Mouse (Mus musculus) testis, adult 2 months (tissue): Measurements from ENCODE around the gene Tifa. TPM values are rescaled to one million over a fixed set of nuclear protein-coding genes. Genes with fewer than 3 reads are reported as not detected.
"Not testable (repeated sequence)": the region's sequence is repeated elsewhere in the genome, so short reads cannot be mapped to it uniquely, and the experiment has no call there.

Experiments
- H3K27ac ChIP-seq: fragments of 200-500 bp; 2 replicates; pipeline ENCODE4 v1.5.1; 2012; ENCODE audit warnings: low read depth, low read length; ENCODE audit not compliant: control insufficient read depth, insufficient read depth
- H3K27me3 ChIP-seq: fragments of 200-500 bp; 2 replicates; pipeline ENCODE4 v1.6.1; 2012; ENCODE audit warnings: mild to moderate bottlenecking, low read length, moderate library complexity; ENCODE audit not compliant: control insufficient read depth, insufficient read depth
- H3K36me3 ChIP-seq: fragments of 200-500 bp; 2 replicates; pipeline ENCODE4 v1.6.1; 2012; ENCODE audit warnings: mild to moderate bottlenecking, low read length; ENCODE audit not compliant: control insufficient read depth, insufficient read depth
- H3K4me1 ChIP-seq: fragments of 200-500 bp; 2 replicates; pipeline ENCODE4 v1.6.1; 2012; ENCODE audit warnings: low read length; ENCODE audit not compliant: control insufficient read depth, insufficient read depth
- H3K4me3 ChIP-seq: fragments of 200-500 bp; 2 replicates; pipeline ENCODE4 v1.5.1; 2012; ENCODE audit warnings: low read depth, mild to moderate bottlenecking, low read length, moderate library complexity, mixed read lengths; ENCODE audit not compliant: control insufficient read depth
- CTCF ChIP-seq: fragments of 200-500 bp; IDR thresholded peaks from 2 replicates; pipeline ENCODE4 v1.5.1; 2012; ENCODE audit warnings: low read depth, mild to moderate bottlenecking, inconsistent platforms, low read length, moderate library complexity; ENCODE audit not compliant: control insufficient read depth, insufficient read depth, insufficient replicate concordance
- POLR2A ChIP-seq: fragments of 200-500 bp; IDR thresholded peaks from 2 replicates; pipeline ENCODE4 v1.6.1; 2012; ENCODE audit warnings: low read depth, mild to moderate bottlenecking, inconsistent platforms, low read length, moderate library complexity; ENCODE audit not compliant: control insufficient read depth
- polyA plus RNA-seq: library from polyadenylated mRNA; depleted of rRNA; stranded (reverse); fragments of >200 nt; gene quantifications from 2 replicates; pipeline ENCODE4 v1.2.3, GENCODE M21; 2012

Tifa gene
- polyA plus RNA-seq, 1 experiment, result 0.96 TPM

- H3K36me3 ChIP-seq, result no peaks in the 10 kb centered on the region
- no peak overlapping the region for H3K4me3 ChIP-seq
- no peak overlapping the region for H3K27ac ChIP-seq
- TF ChIP-seq POLR2A (no peak), CTCF (no peak)
- H3K27me3 ChIP-seq, result no peaks in the 10 kb centered on the region
- no peaks in the 10 kb centered on the region for H3K4me1 ChIP-seq
Measured at GRCm38 (mm10) chr3:127764541-127764940, 25.1 kb upstream of the Tifa start.

GRCm38 (mm10) chr3:127765971-127766370 is 23.6 kb upstream of the Tifa start:
- no peak overlapping the region for H3K4me3 ChIP-seq
- H3K36me3 ChIP-seq, result no peaks in the 10 kb centered on the region
- no peaks in the 10 kb centered on the region for H3K27me3 ChIP-seq
- TF ChIP-seq POLR2A, result no peak
- no peak overlapping the region for H3K27ac ChIP-seq
- H3K4me1 ChIP-seq, result no peaks in the 10 kb centered on the region

GRCm38 (mm10) chr3:127769146-127769545 is 20.5 kb upstream of the Tifa start:
- H3K27ac ChIP-seq, result no peak overlapping the region
- TF ChIP-seq POLR2A (no peak), CTCF (no peak)

GRCm38 (mm10) chr3:127780021-127780644 is 9.5 kb upstream of the Tifa start, which contains the start of gene Alpk1:
Gene Alpk1 (minus strand): TSS chr3:127780527.
- Histone ChIP-seq H3K4me3 (peak within 1 kb of the TSS; percentile 70), H3K27me3 (no peaks in the 10 kb centered on the region), H3K27ac (peak within 1 kb of the TSS; percentile 19; the same call in 1 of the 2 replicates), H3K4me1 (no peaks in the 10 kb centered on the region; the same call in 1 of the 2 replicates), H3K36me3 (no peaks in the 10 kb centered on the region)
- no peak for TF ChIP-seq POLR2A
- TF ChIP-seq CTCF, result peak; percentile 49; the same call in 1 of the 2 replicates

More at GRCm38 (mm10) chr3:127769146-127769545, 20.5 kb upstream of the Tifa start:
- Histone ChIP-seq H3K27me3 (no peaks in the 10 kb centered on the region), H3K4me3 (no peak overlapping the region), H3K4me1 (no peaks in the 10 kb centered on the region), H3K36me3 (no peaks in the 10 kb centered on the region)

- H3K27ac ChIP-seq, result no peak overlapping the region
- no peaks in the 10 kb centered on the region for H3K36me3 ChIP-seq
- no peaks in the 10 kb centered on the region for H3K27me3 ChIP-seq
- TF ChIP-seq CTCF, result no peak
- TF ChIP-seq POLR2A, result no peak
- H3K4me3 ChIP-seq, result peak overlapping the region; percentile 35
- H3K4me1 ChIP-seq, result no peaks in the 10 kb centered on the region; the same call in 1 of the 2 replicates
Measured at GRCm38 (mm10) chr3:127780921-127781320, 8.7 kb upstream of the Tifa start.

GRCm38 (mm10) chr3:127782921-127783320 is 6.7 kb upstream of the Tifa start:
- Histone ChIP-seq H3K4me1 (no peaks in the 10 kb centered on the region; the same call in 1 of the 2 replicates), H3K36me3 (no peaks in the 10 kb centered on the region), H3K27me3 (no peaks in the 10 kb centered on the region), H3K27ac (no peak overlapping the region), H3K4me3 (no peak overlapping the region)
- TF ChIP-seq CTCF, result no peak

- not testable (repeated sequence) for H3K4me3 ChIP-seq, H3K27me3 ChIP-seq
Measured at GRCm38 (mm10) chr3:127783680-127784079, 5.9 kb upstream of the Tifa start.

GRCm38 (mm10) chr3:127787032-127787431 is 2.6 kb upstream of the Tifa start:
- no peak overlapping the region for H3K4me3 ChIP-seq
- TF ChIP-seq POLR2A (no peak), CTCF (no peak)
- H3K27me3 ChIP-seq, result peaks cover 6% of the 10 kb centered on the region
- H3K27ac ChIP-seq, result no peak overlapping the region
- H3K36me3 ChIP-seq, result no peaks in the 10 kb centered on the region
- H3K4me1 ChIP-seq, result peaks cover 8% of the 10 kb centered on the region

More at GRCm38 (mm10) chr3:127783680-127784079, 5.9 kb upstream of the Tifa start:
- not testable (repeated sequence) for H3K4me1 ChIP-seq, H3K36me3 ChIP-seq, H3K27ac ChIP-seq
